17 mouse cellular contexts compared by ENCODE assay signal in genomic region chr3:135650773-135651555, GRCm38 (mm10). TPM values are rescaled to one million over a fixed set of nuclear protein-coding genes. Genes with fewer than 3 reads are reported as not detected.
A peak's percentile ranks its signal among the peaks of the same experiment; 100 is the strongest.
DNase-seq lines count a peak whose midpoint lies in the region; ATAC-seq and TF ChIP-seq lines count a peak whose summit lies in the region.
"Had no signal": no experiment of that assay in that cellular context is flagged by ENCODE, and none has a peak within 500 bp of the region (broad histone marks: within the 10 kb centered on the region; RNA-seq: fewer than 3 reads in every experiment).

No protein-coding gene starts in this region.

- no peak overlapping the region for H3K9ac ChIP-seq in midbrain, embryonic 11.5 days (ENCODE audit: low read length)
- no peak overlapping the region for H3K9ac ChIP-seq in midbrain, embryonic 15.5 days
- H3K9ac ChIP-seq in embryonic facial prominence, embryonic 13.5 days, result no peak overlapping the region
- no peak overlapping the region for H3K9ac ChIP-seq in stomach, postnatal 0 days (ENCODE audit: low read length)
- H3K9ac ChIP-seq: liver, postnatal 0 days; midbrain, embryonic 13.5 days had no signal

- H3K27ac ChIP-seq in kidney, adult 2 months (ENCODE audit: insufficient read depth, low read depth, low read length), result no peak overlapping the region
- H3K27ac ChIP-seq in midbrain, embryonic 11.5 days (ENCODE audit: low read depth, low read length), result no peak overlapping the region
- no peak overlapping the region for H3K27ac ChIP-seq in midbrain, embryonic 15.5 days
- H3K27ac ChIP-seq in embryonic facial prominence, embryonic 13.5 days, result peak overlapping the region; percentile 74
- peak overlapping the region; percentile 35; the same call in 1 of the 2 replicates for H3K27ac ChIP-seq in stomach, postnatal 0 days (replicated peaks)
- H3K27ac ChIP-seq: hindbrain, postnatal 0 days; midbrain, embryonic 13.5 days had no signal

- H3K4me2 ChIP-seq in midbrain, embryonic 11.5 days, result no peak overlapping the region
- no peak overlapping the region for H3K4me2 ChIP-seq in midbrain, embryonic 15.5 days
- H3K4me2 ChIP-seq in embryonic facial prominence, embryonic 13.5 days, result peak overlapping the region; percentile 28
- no peak overlapping the region for H3K4me2 ChIP-seq in stomach, postnatal 0 days (replicated peaks; ENCODE audit: low read depth)
- H3K4me2 ChIP-seq: midbrain, embryonic 13.5 days had no signal

- no peaks in the 10 kb centered on the region for H3K27me3 ChIP-seq in kidney, adult 2 months (replicated peaks; ENCODE audit: control insufficient read depth, insufficient read depth, low read length)
- H3K27me3 ChIP-seq in midbrain, embryonic 11.5 days (ENCODE audit: control insufficient read depth, insufficient read depth, low read length), result no peaks in the 10 kb centered on the region
- no peaks in the 10 kb centered on the region for H3K27me3 ChIP-seq in midbrain, embryonic 15.5 days (replicated peaks)
- no peaks in the 10 kb centered on the region for H3K27me3 ChIP-seq in embryonic facial prominence, embryonic 13.5 days
- H3K27me3 ChIP-seq in stomach, postnatal 0 days (ENCODE audit: control insufficient read depth, insufficient read depth, low read length), result no peaks in the 10 kb centered on the region
- H3K27me3 ChIP-seq: CH12.LX; midbrain, embryonic 13.5 days had no signal

- DNase-seq in kidney, adult 2 months, result peak; percentile 27
- DNase-seq in kidney, adult 18-20 months, result no peak
- peak; percentile 64 for DNase-seq in midbrain, embryonic 11.5 days (ENCODE audit: low spot score, missing footprints)
- no peak for DNase-seq in stomach, postnatal 0 days (ENCODE audit: low spot score)
- DNase-seq in right cerebral cortex, postnatal 4 days, result no peak
- DNase-seq: adrenal gland, postnatal 14 days; cerebellum, postnatal 36 days; heart, postnatal 10 days; liver, postnatal 0 days; lung, postnatal 4 days; right cerebral cortex, postnatal 14 days had no signal

- 65% methylated on average over 15 of the region's 15 CpGs for WGBS in kidney, adult 2 months
- 82% methylated on average over 15 of the region's 15 CpGs for WGBS in midbrain, embryonic 11.5 days
- WGBS in midbrain, embryonic 15.5 days, result 72% methylated on average over 15 of the region's 15 CpGs
- 39% methylated on average over 15 of the region's 15 CpGs for WGBS in embryonic facial prominence, embryonic 13.5 days
- 72% methylated on average over 15 of the region's 15 CpGs for WGBS in stomach, postnatal 0 days

- H3K4me1 ChIP-seq in kidney, adult 2 months (ENCODE audit: control insufficient read depth, insufficient read depth, low read length), result no peaks in the 10 kb centered on the region
- no peaks in the 10 kb centered on the region for H3K4me1 ChIP-seq in midbrain, embryonic 11.5 days (ENCODE audit: control insufficient read depth, insufficient read depth, low read length)
- 0 out of 2 replicates have a peak, but pooled peaks cover 4% of the 10 kb centered on the region for H3K4me1 ChIP-seq in midbrain, embryonic 15.5 days
- peaks cover 24% of the 10 kb centered on the region for H3K4me1 ChIP-seq in embryonic facial prominence, embryonic 13.5 days
- no peaks in the 10 kb centered on the region for H3K4me1 ChIP-seq in stomach, postnatal 0 days (replicated peaks; ENCODE audit: control insufficient read depth, insufficient read depth)

- no peak for TF ChIP-seq EP300 in stomach, postnatal 0 days (optimal IDR thresholded peaks at IDR 0.05)

- no peaks in the 10 kb centered on the region for H3K9me3 ChIP-seq in midbrain, embryonic 11.5 days (ENCODE audit: control insufficient read depth, low read length)
- no peaks in the 10 kb centered on the region for H3K9me3 ChIP-seq in midbrain, embryonic 15.5 days
- H3K9me3 ChIP-seq in embryonic facial prominence, embryonic 13.5 days, result no peaks in the 10 kb centered on the region
- H3K9me3 ChIP-seq in stomach, postnatal 0 days (ENCODE audit: control insufficient read depth, low read length), result no peaks in the 10 kb centered on the region
- H3K9me3 ChIP-seq: midbrain, embryonic 13.5 days had no signal

- no peak for TF ChIP-seq POLR2A in kidney, adult 2 months (IDR thresholded peaks at IDR 0.05; ENCODE audit: low read depth, low read length)

- ATAC-seq in midbrain, embryonic 11.5 days (ENCODE audit: low FRiP score), result no peak
- ATAC-seq in midbrain, embryonic 15.5 days (replicated peaks), result no peak
- ATAC-seq in embryonic facial prominence, embryonic 13.5 days (ENCODE audit: insufficient number of reproducible peaks, insufficient read depth, low FRiP score, low TSS enrichment, low read depth), result peak; percentile 48; the same call in 1 of the 2 replicates
- no peak for ATAC-seq in stomach, postnatal 0 days (ENCODE audit: low FRiP score, low TSS enrichment)
- ATAC-seq: forebrain, embryonic 14.5 days; hindbrain, postnatal 0 days; liver, postnatal 0 days; midbrain, embryonic 13.5 days had no signal

- H3K36me3 ChIP-seq in kidney, adult 2 months (ENCODE audit: control insufficient read depth, insufficient read depth, low read length), result 0 out of 2 replicates have a peak, but pooled peaks cover 1% of the 10 kb centered on the region
- no peaks in the 10 kb centered on the region for H3K36me3 ChIP-seq in midbrain, embryonic 11.5 days (ENCODE audit: control insufficient read depth, insufficient read depth, low read length)
- H3K36me3 ChIP-seq in midbrain, embryonic 15.5 days (replicated peaks), result 0 out of 2 replicates have a peak, but pooled peaks cover 4% of the 10 kb centered on the region
- peaks cover 51% of the 10 kb centered on the region for H3K36me3 ChIP-seq in embryonic facial prominence, embryonic 13.5 days
- H3K36me3 ChIP-seq in stomach, postnatal 0 days (ENCODE audit: control insufficient read depth, insufficient read depth, low read length), result peaks cover 13% of the 10 kb centered on the region

- no peak overlapping the region for H3K4me3 ChIP-seq in kidney, adult 2 months (ENCODE audit: insufficient read depth, low read depth, low read length)
- no peak overlapping the region for H3K4me3 ChIP-seq in midbrain, embryonic 11.5 days (ENCODE audit: low read depth, low read length)
- H3K4me3 ChIP-seq in midbrain, embryonic 15.5 days, result no peak overlapping the region
- no peak overlapping the region for H3K4me3 ChIP-seq in embryonic facial prominence, embryonic 13.5 days
- H3K4me3 ChIP-seq in stomach, postnatal 0 days (ENCODE audit: low read depth, low read length), result no peak overlapping the region
- H3K4me3 ChIP-seq: midbrain, embryonic 13.5 days had no signal

- no peak for TF ChIP-seq CTCF in kidney, adult 2 months (conservative IDR thresholded peaks at IDR 0.05; ENCODE audit: insufficient read depth, insufficient read length, low read depth, low read length)
- no peak for TF ChIP-seq CTCF in stomach, postnatal 0 days (IDR thresholded peaks at IDR 0.05; ENCODE audit: low read depth)

RNA-seq across cellular contexts. Expression of gene Nfkb1, which starts 40.4 kb away (rescaled TPM):
- polyA plus RNA-seq in kidney, adult 2 months (2012; rRNA removed), result 43.1 and 46.0 TPM in 2 replicates
- 10.5 and 10.8 TPM in 2 replicates for polyA plus RNA-seq in midbrain, embryonic 11.5 days (2014; fragmentation: Nextera tagmentation; extraction: Ambion mirVana)
- 7.9 and 8.3 TPM in 2 replicates for polyA plus RNA-seq in midbrain, embryonic 15.5 days (2015; fragmentation: Nextera tagmentation; extraction: Ambion mirVana)
- polyA plus RNA-seq in embryonic facial prominence, embryonic 13.5 days (2015; fragmentation: Nextera tagmentation; extraction: Ambion mirVana), result 20.4 and 25.2 TPM in 2 replicates
- 13.7 and 16.7 TPM in 2 replicates for polyA plus RNA-seq in stomach, postnatal 0 days (2015; fragmentation: Nextera tagmentation; extraction: Ambion mirVana)

Comparison
In these comparisons a context has a peak if more than half of its experiments do, and no peak if none do; other contexts are left out.
1. DNase-seq: peak in kidney, adult 2 months (single experiment) and midbrain, embryonic 11.5 days (single experiment); none in kidney, adult 18-20 months (single experiment), stomach, postnatal 0 days (single experiment) and right cerebral cortex, postnatal 4 days (single experiment).
2. H3K27ac ChIP-seq: peak in embryonic facial prominence, embryonic 13.5 days (single experiment) and stomach, postnatal 0 days (single experiment); none in kidney, adult 2 months (single experiment), midbrain, embryonic 11.5 days (single experiment) and midbrain, embryonic 15.5 days (single experiment).